Comparison of ENCODE assay signal across 8 mouse cellular contexts in the genomic region with DNA sequence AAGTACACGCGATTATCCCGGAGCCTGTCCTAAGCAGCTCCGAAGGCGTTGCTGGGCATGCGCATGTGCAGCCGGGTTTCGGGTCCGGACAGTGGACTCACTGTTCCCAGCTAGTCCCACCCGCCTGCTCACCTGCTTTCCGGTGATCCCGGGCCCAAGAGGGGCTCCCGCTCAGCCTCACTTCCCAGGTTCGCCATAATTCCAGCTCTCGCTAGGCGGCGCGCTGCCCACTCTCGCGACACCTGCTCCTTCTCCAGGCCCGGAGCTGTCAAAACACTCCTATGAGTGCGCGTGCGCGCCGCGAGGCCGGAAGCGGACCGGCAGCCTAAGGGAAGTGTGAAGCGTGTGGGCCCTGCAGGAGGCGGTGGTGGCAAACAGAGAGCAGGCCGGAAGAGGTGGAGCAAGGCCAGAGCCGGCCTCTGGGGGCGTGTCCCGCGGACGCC. TPM values are rescaled to one million over a fixed set of nuclear protein-coding genes. Genes with fewer than 3 reads are reported as not detected.
DNase-seq lines count a peak whose midpoint lies in the region; ATAC-seq and TF ChIP-seq lines count a peak whose summit lies in the region.
"Not testable (repeated sequence)": the region's sequence is repeated elsewhere in the genome, so short reads cannot be mapped to it uniquely, and the experiment has no call there.

No protein-coding gene starts in this region.

- peak; percentile 98 for DNase-seq in Patski (ENCODE audit: low read depth, low spot score)
- peak; percentile 98 to 99 for DNase-seq in cerebellum, postnatal 14 days
- DNase-seq in frontal cortex, postnatal 25 days (ENCODE audit: low spot score in 2 of 2): peak; percentile 94 to 97
- DNase-seq in hindbrain, embryonic 14.5 days (ENCODE audit: low spot score): peak; percentile 94
- DNase-seq in layer of hippocampus, postnatal 36 days: peak; percentile 98
- peak; percentile 99 for DNase-seq in lung, postnatal 36 days
- peak; percentile 99 for DNase-seq in retina, postnatal 1 day
- peak; percentile 87 to 98 for DNase-seq in urinary bladder, adult 18-20 months (ENCODE audit: low spot score in 2 of 2)

- peak overlapping the region; percentile 57 for H3K4me3 ChIP-seq in hindbrain, embryonic 14.5 days (replicated peaks; ENCODE audit: low read length)

- POLR2A ChIA-PET in Patski (lab: Charles Lee): interaction anchor here (0.9 kb wide), 1 partner anchor 48 kb away, joined by 4 read pairs; no protein-coding TSS in a partner anchor

- not testable (repeated sequence) for H3K9me3 ChIP-seq in hindbrain, embryonic 14.5 days (ENCODE audit: control insufficient read depth, low read length)

- peak overlapping the region; percentile 63 for H3K9ac ChIP-seq in hindbrain, embryonic 14.5 days

- peak; percentile 94 for TF ChIP-seq CTCF in Patski (IDR thresholded peaks at IDR 0.05)

- H3K36me3 ChIP-seq in hindbrain, embryonic 14.5 days (replicated peaks; ENCODE audit: control insufficient read depth, insufficient read depth): not testable (repeated sequence)

- H3K27me3 ChIP-seq in Patski; hindbrain, embryonic 14.5 days (ENCODE audit: control insufficient read depth, insufficient read depth, low read length): not testable (repeated sequence)

- in situ Hi-C loops in Patski (cut with MboI; ENCODE audit: low pct_unique_long_range_greater_than_20kb): loop anchor here (10.0 kb wide), 1 partner anchor 49 kb away; the partner anchor contains the start of genes Abhd18 and Mfsd8

- H3K27ac ChIP-seq in hindbrain, embryonic 14.5 days: peak overlapping the region; percentile 69

- CTCF ChIA-PET in Patski (lab: Charles Lee): interaction anchor here (1.1 to 1.2 kb wide), 2 partner anchors 45 to 47 kb away, joined by 4 to 6 read pairs; partner anchors contain the start of genes Abhd18 and Mfsd8

- H3K4me1 ChIP-seq in hindbrain, embryonic 14.5 days (replicated peaks; ENCODE audit: control insufficient read depth, insufficient read depth, low read length): not testable (repeated sequence)

- H3K4me2 ChIP-seq in hindbrain, embryonic 14.5 days (replicated peaks): peak overlapping the region; percentile 63

- ATAC-seq in Patski: peak; percentile 98
- peak; percentile 99 for ATAC-seq in hindbrain, embryonic 14.5 days (ENCODE audit: low FRiP score)

- under 1% methylated on average over 37 of the region's 38 CpGs for WGBS in hindbrain, embryonic 14.5 days

RNA-seq across cellular contexts. Expression of gene 1700034I23Rik, which starts 8.5 kb away (rescaled TPM):
- 0.06 TPM for polyA plus RNA-seq in Patski (2021)
- 0.53 and 0.72 TPM in 2 replicates for polyA plus RNA-seq in hindbrain, embryonic 14.5 days (2014; fragmentation: Nextera tagmentation; extraction: Ambion mirVana)
- under 1 TPM in 1 of 2 experiments, not detected in 1; 0.25 TPM for total RNA-seq in layer of hippocampus, postnatal 36 days (2021)

RNA-seq across cellular contexts. Expression of gene Abhd18, which starts 47.1 kb away (rescaled TPM):
- 20.0 TPM for polyA plus RNA-seq in Patski (2021)
- polyA plus RNA-seq in hindbrain, embryonic 14.5 days (2014; fragmentation: Nextera tagmentation; extraction: Ambion mirVana): 10.7 and 11.3 TPM in 2 replicates
- 10 to 100 TPM; 12.0 to 12.4 TPM for total RNA-seq in layer of hippocampus, postnatal 36 days (2021)

RNA-seq across cellular contexts. Expression of gene Mfsd8, which starts 47.2 kb away (rescaled TPM):
- 9.1 TPM for polyA plus RNA-seq in Patski (2021)
- polyA plus RNA-seq in hindbrain, embryonic 14.5 days (2014; fragmentation: Nextera tagmentation; extraction: Ambion mirVana): 12.7 and 13.3 TPM in 2 replicates
- total RNA-seq in layer of hippocampus, postnatal 36 days (2021): 10 to 100 TPM; 19.3 to 22.3 TPM

RNA-seq across cellular contexts. Expression of gene Larp1b, which starts 55.8 kb away (rescaled TPM):
- polyA plus RNA-seq in Patski (2021): 64.6 TPM
- polyA plus RNA-seq in hindbrain, embryonic 14.5 days (2014; fragmentation: Nextera tagmentation; extraction: Ambion mirVana): 4.7 and 5.0 TPM in 2 replicates
- 10 to 100 TPM; 15.3 to 16.3 TPM for total RNA-seq in layer of hippocampus, postnatal 36 days (2021)

Comparison
In these comparisons a context has a peak if more than half of its experiments do, and no peak if none do; other contexts are left out.
1. Peak in every context shown above with its lines: DNase-seq, ATAC-seq, H3K4me3 ChIP-seq and H3K27ac ChIP-seq.